Comparison of ENCODE assay signal across 22 mouse cellular contexts in the genomic region with DNA sequence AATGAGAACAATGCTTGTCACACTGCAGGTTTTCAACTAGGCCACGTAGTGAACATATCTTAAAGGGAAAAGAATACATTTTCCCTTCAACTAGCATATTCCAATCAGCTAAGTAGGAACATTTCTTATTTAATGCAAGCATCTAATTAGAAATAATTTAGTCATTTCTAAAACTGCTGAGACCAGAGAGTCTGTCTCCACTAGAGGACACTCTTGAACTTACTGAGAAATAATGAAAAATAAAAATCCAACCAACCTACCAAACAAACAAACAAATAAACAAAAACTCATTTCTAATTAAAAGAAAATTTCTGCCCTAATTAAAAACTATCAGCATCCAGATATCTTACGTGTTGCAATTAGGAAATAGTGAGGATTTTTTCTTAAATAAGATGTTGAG.
A peak's percentile ranks its signal among the peaks of the same experiment; 100 is the strongest.
DNase-seq lines count a peak whose midpoint lies in the region; ATAC-seq and TF ChIP-seq lines count a peak whose summit lies in the region.
"Had no signal": no experiment of that assay in that cellular context is flagged by ENCODE, and none has a peak within 500 bp of the region (broad histone marks: within the 10 kb centered on the region; RNA-seq: fewer than 3 reads in every experiment).

No protein-coding gene starts in this region.

- no peaks in the 10 kb centered on the region for H3K4me1 ChIP-seq in forebrain, postnatal 0 days (ENCODE audit: insufficient read depth)
- H3K4me1 ChIP-seq in forebrain, embryonic 16.5 days (replicated peaks; ENCODE audit: control insufficient read depth, insufficient read depth, low read length): no peaks in the 10 kb centered on the region
- H3K4me1 ChIP-seq: embryonic facial prominence, embryonic 12.5 days; embryonic facial prominence, embryonic 15.5 days; heart, embryonic 12.5 days; heart, embryonic 15.5 days; hindbrain, embryonic 10.5 days had no signal

- no peak overlapping the region for H3K4me3 ChIP-seq in forebrain, postnatal 0 days (ENCODE audit: low read depth, low read length)
- H3K4me3 ChIP-seq in forebrain, embryonic 16.5 days (replicated peaks; ENCODE audit: low read length): no peak overlapping the region
- H3K4me3 ChIP-seq in left cerebral cortex, adult 2 months: no peak overlapping the region
- H3K4me3 ChIP-seq: embryonic facial prominence, embryonic 12.5 days; embryonic facial prominence, embryonic 15.5 days; heart, embryonic 12.5 days; heart, embryonic 15.5 days; hindbrain, embryonic 10.5 days had no signal

- intact Hi-C loops in left cerebral cortex, adult 2 months (cut with DNase I): no loop called here
- intact Hi-C loops in left cerebral cortex, postnatal 4 days (cut with DNase I): no loop called here

- DNase-seq in forebrain, postnatal 0 days: peak; percentile 11
- no peak for DNase-seq in left cerebral cortex, adult 2 months (ENCODE audit: extremely low spot score in 1 of 2, low spot score in 2 of 2)
- no peak for DNase-seq in left cerebral cortex, postnatal 4 days
- DNase-seq in A20 (ENCODE audit: low read depth, low spot score) (peak; percentile 1), liver (no peak)
- DNase-seq: adrenal gland, adult 8-10 months; adrenal gland, postnatal 25 days; cerebellum, adult 18-20 months; cerebellum, adult 9-11 months; cerebellum, postnatal 25 days; gastrocnemius, postnatal 25 days; heart, adult 18-20 months; heart, postnatal 10 days; heart, postnatal 36 days had no signal

- no peaks in the 10 kb centered on the region for H3K27me3 ChIP-seq in forebrain, postnatal 0 days (ENCODE audit: insufficient read depth, low read length)
- no peaks in the 10 kb centered on the region for H3K27me3 ChIP-seq in forebrain, embryonic 16.5 days (replicated peaks; ENCODE audit: control insufficient read depth, insufficient read depth, low read length)
- H3K27me3 ChIP-seq: embryonic facial prominence, embryonic 12.5 days; embryonic facial prominence, embryonic 15.5 days; heart, embryonic 12.5 days; heart, embryonic 15.5 days had no signal

- H3K9ac ChIP-seq in forebrain, postnatal 0 days: no peak overlapping the region
- H3K9ac ChIP-seq in forebrain, embryonic 16.5 days (replicated peaks; ENCODE audit: low read depth, low read length): no peak overlapping the region
- H3K9ac ChIP-seq: embryonic facial prominence, embryonic 12.5 days; embryonic facial prominence, embryonic 15.5 days; heart, embryonic 12.5 days; heart, embryonic 15.5 days; hindbrain, embryonic 14.5 days had no signal

- no peaks in the 10 kb centered on the region for H3K36me3 ChIP-seq in forebrain, postnatal 0 days (ENCODE audit: insufficient read depth)
- no peaks in the 10 kb centered on the region for H3K36me3 ChIP-seq in forebrain, embryonic 16.5 days (ENCODE audit: control insufficient read depth, insufficient read depth)
- H3K36me3 ChIP-seq: embryonic facial prominence, embryonic 12.5 days; embryonic facial prominence, embryonic 15.5 days; heart, embryonic 12.5 days; heart, embryonic 15.5 days; hindbrain, embryonic 10.5 days had no signal

- no peaks in the 10 kb centered on the region for H3K9me3 ChIP-seq in forebrain, postnatal 0 days (ENCODE audit: low read length)
- H3K9me3 ChIP-seq in forebrain, embryonic 16.5 days (ENCODE audit: control insufficient read depth, low read length): no peaks in the 10 kb centered on the region
- H3K9me3 ChIP-seq: embryonic facial prominence, embryonic 12.5 days; embryonic facial prominence, embryonic 15.5 days; heart, embryonic 12.5 days; heart, embryonic 15.5 days; hindbrain, embryonic 10.5 days had no signal

- no peak overlapping the region for H3K27ac ChIP-seq in forebrain, postnatal 0 days (ENCODE audit: low read depth, low read length)
- H3K27ac ChIP-seq in forebrain, embryonic 16.5 days (ENCODE audit: low read length): no peak overlapping the region
- no peak overlapping the region for H3K27ac ChIP-seq in left cerebral cortex, adult 2 months
- H3K27ac ChIP-seq: embryonic facial prominence, embryonic 12.5 days; embryonic facial prominence, embryonic 15.5 days; heart, embryonic 15.5 days; hindbrain, embryonic 10.5 days; hindbrain, embryonic 14.5 days had no signal

- 0 out of 2 replicates have a peak, but pooled peaks have one; percentile 15 for TF ChIP-seq CTCF in forebrain, postnatal 0 days (IDR thresholded peaks at IDR 0.05; ENCODE audit: low read depth)
- peak; percentile 32 for TF ChIP-seq CTCF in left cerebral cortex, adult 2 months (IDR thresholded peaks at IDR 0.05)

- H3K4me2 ChIP-seq in forebrain, postnatal 0 days (ENCODE audit: low read depth): no peak overlapping the region
- H3K4me2 ChIP-seq in forebrain, embryonic 16.5 days (ENCODE audit: low read length): no peak overlapping the region
- H3K4me2 ChIP-seq: embryonic facial prominence, embryonic 12.5 days; embryonic facial prominence, embryonic 15.5 days; heart, embryonic 12.5 days; heart, embryonic 15.5 days; hindbrain, embryonic 14.5 days had no signal

- 56% methylated on average over 2 of the region's 2 CpGs for WGBS in forebrain, postnatal 0 days
- 71% methylated on average over 2 of the region's 2 CpGs for WGBS in forebrain, embryonic 16.5 days

- ATAC-seq in forebrain, postnatal 0 days: no peak
- no peak for ATAC-seq in forebrain, embryonic 16.5 days
- ATAC-seq: activated CD4-positive, CD25-positive, alpha-beta regulatory T cell, adult 4 months had no signal

Comparison
In these comparisons a context has a peak if more than half of its experiments do, and no peak if none do; other contexts are left out.
1. DNase-seq: peak in forebrain, postnatal 0 days (single experiment) and A20 (single experiment); none in left cerebral cortex, adult 2 months (0 of 2), left cerebral cortex, postnatal 4 days (single experiment) and liver (single experiment).